Mouse (Mus musculus) heart, embryonic 13.5 days (tissue): ENCODE data around the gene Snx29. TPM values are rescaled to one million over a fixed set of nuclear protein-coding genes. Genes with fewer than 3 reads are reported as not detected.

Source experiments
- ATAC-seq: fragments of 200-750 bp; cut with Nextera tagmentation; 2 replicates; pipeline ENCODE4 v1.8.0; 2017; ENCODE audit warnings: moderate TSS enrichment; ENCODE audit not compliant: insufficient number of reproducible peaks, low FRiP score, low TSS enrichment; ENCODE audit errors: extremely low read depth
- H3K27ac ChIP-seq: fragments of 300-500 bp; sonication (generic); replicated peaks from 2 replicates; pipeline ENCODE4 v1.5.1; 2015; ENCODE audit warnings: moderate library complexity, mild to moderate bottlenecking, inconsistent platforms
- H3K27me3 ChIP-seq: fragments of 300-500 bp; sonication (generic); replicated peaks from 2 replicates; pipeline ENCODE4 v1.6.1; 2015; ENCODE audit warnings: mild to moderate bottlenecking, inconsistent platforms
- H3K36me3 ChIP-seq: fragments of 300-500 bp; sonication (generic); 2 replicates; pipeline ENCODE4 v1.6.1; 2015; ENCODE audit warnings: mild to moderate bottlenecking, inconsistent platforms
- H3K4me1 ChIP-seq: fragments of 300-500 bp; sonication (generic); 2 replicates; pipeline ENCODE4 v1.6.1; 2015; ENCODE audit warnings: inconsistent platforms
- H3K4me2 ChIP-seq: fragments of 300-500 bp; sonication (generic); 2 replicates; pipeline ENCODE4 v1.6.1; 2015; ENCODE audit warnings: inconsistent platforms, mild to moderate bottlenecking, moderate library complexity
- H3K4me3 ChIP-seq: fragments of 300-500 bp; sonication (generic); 2 replicates; pipeline ENCODE4 v1.5.1; 2015; ENCODE audit warnings: moderate library complexity, mild to moderate bottlenecking, inconsistent platforms
- H3K9ac ChIP-seq: fragments of 300-500 bp; sonication (generic); 2 replicates; pipeline ENCODE4 v1.6.1; 2015; ENCODE audit warnings: inconsistent platforms, mild to moderate bottlenecking, moderate library complexity
- H3K9me3 ChIP-seq: fragments of 300-500 bp; sonication (generic); 2 replicates; pipeline ENCODE4 v1.6.1; 2016; ENCODE audit warnings: inconsistent platforms
- WGBS: fragments of 180-500 bp; shearing (Covaris S2); methylation state at CpG from one replicate; pipeline ENCODE4 v1.1.7; 2015; ENCODE audit warnings: mixed read lengths; 5-methylcytosine and 5-hydroxymethylcytosine counted together
- polyA plus RNA-seq: library from polyadenylated mRNA; unstranded; fragments of >200 nt; fragmentation: Nextera tagmentation; extraction: Ambion mirVana; gene quantifications from 2 replicates; pipeline ENCODE4 v1.2.1, GENCODE M21; 2015

Gene Snx29
- polyA plus RNA-seq, 1 experiment from 2014 or later = 6.0 TPM

GRCm38 (mm10) chr16:11454871-11455270 is 132.2 kb downstream of the Snx29 start:
- 85% methylated on average over 4 of the region's 4 CpGs for WGBS
- H3K4me3 ChIP-seq = no peak overlapping the region
- H3K27me3 ChIP-seq = no peaks in the 10 kb centered on the region

DNA sequence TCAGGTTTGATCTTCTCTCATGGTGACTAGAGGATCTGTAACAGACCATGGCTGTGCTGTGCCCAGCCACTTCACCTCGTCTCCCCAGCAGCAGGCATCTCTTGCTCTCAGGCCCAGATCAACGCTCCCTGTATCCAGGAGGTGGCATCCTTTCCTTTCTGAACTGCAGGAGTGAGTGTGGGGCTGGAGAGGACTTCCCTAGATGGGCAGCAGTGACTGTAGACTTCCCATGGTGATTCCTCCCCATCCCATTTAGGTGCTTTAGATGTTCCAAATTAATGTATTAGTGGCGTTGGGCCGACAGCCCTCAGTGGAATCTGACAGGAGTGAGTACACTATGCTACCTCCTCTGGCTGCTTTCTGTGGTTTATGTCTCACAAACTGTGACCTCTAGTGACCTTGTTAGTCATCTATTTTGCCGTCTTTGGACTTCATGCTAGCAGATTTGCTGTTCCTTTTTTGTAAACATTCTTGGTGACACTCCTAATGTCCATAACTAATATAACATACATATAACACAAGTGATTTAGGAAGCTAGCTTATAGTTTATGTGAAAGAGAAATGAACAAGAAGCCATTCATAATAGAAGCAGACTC is 132.9 kb downstream of the Snx29 start:
- H3K4me2 ChIP-seq = no peak overlapping the region
- WGBS = 64% methylated on average over 5 of the region's 5 CpGs
- H3K27ac ChIP-seq = no peak overlapping the region
- no peak overlapping the region for H3K4me3 ChIP-seq
- H3K36me3 ChIP-seq = peaks cover 40% of the 10 kb centered on the region
- peaks cover 7% of the 10 kb centered on the region for H3K4me1 ChIP-seq
- H3K9me3 ChIP-seq = peaks cover 7% of the 10 kb centered on the region; the same call in 1 of the 2 replicates
- no peak overlapping the region for H3K9ac ChIP-seq
- ATAC-seq = no peak
- no peaks in the 10 kb centered on the region for H3K27me3 ChIP-seq

More at GRCm38 (mm10) chr16:11454871-11455270, 132.2 kb downstream of the Snx29 start:
- H3K9ac ChIP-seq = no peak overlapping the region
- H3K4me1 ChIP-seq = no peaks in the 10 kb centered on the region
- H3K36me3 ChIP-seq = peaks cover 40% of the 10 kb centered on the region
- H3K4me2 ChIP-seq = no peak overlapping the region
- ATAC-seq = no peak
- H3K9me3 ChIP-seq = peaks cover 7% of the 10 kb centered on the region; the same call in 1 of the 2 replicates
- H3K27ac ChIP-seq = no peak overlapping the region

GRCm38 (mm10) chr16:11456141-11456645 is 133.5 kb downstream of the Snx29 start:
- Histone ChIP-seq H3K36me3 (peaks cover 40% of the 10 kb centered on the region), H3K4me2 (no peak overlapping the region), H3K9ac (no peak overlapping the region), H3K4me1 (peaks cover 13% of the 10 kb centered on the region), H3K9me3 (peaks cover 7% of the 10 kb centered on the region; the same call in 1 of the 2 replicates), H3K27ac (no peak overlapping the region), H3K4me3 (no peak overlapping the region), H3K27me3 (no peaks in the 10 kb centered on the region)
- ATAC-seq = no peak
- 78% methylated on average over 5 of the region's 5 CpGs for WGBS

GRCm38 (mm10) chr16:11457136-11457535 is 134.4 kb downstream of the Snx29 start:
- Histone ChIP-seq H3K36me3 (peaks cover 33% of the 10 kb centered on the region), H3K4me2 (no peak overlapping the region), H3K4me3 (no peak overlapping the region), H3K27me3 (no peaks in the 10 kb centered on the region), H3K9ac (no peak overlapping the region), H3K4me1 (peaks cover 22% of the 10 kb centered on the region), H3K27ac (no peak overlapping the region), H3K9me3 (peaks cover 7% of the 10 kb centered on the region; the same call in 1 of the 2 replicates)
- no peak for ATAC-seq
- WGBS = 88% methylated on average over 5 of the region's 5 CpGs

GRCm38 (mm10) chr16:11457609-11458350 is 135.1 kb downstream of the Snx29 start:
- Histone ChIP-seq H3K4me2 (no peak overlapping the region), H3K27ac (no peak overlapping the region), H3K4me3 (no peak overlapping the region), H3K9ac (no peak overlapping the region), H3K27me3 (no peaks in the 10 kb centered on the region), H3K36me3 (peaks cover 27% of the 10 kb centered on the region), H3K4me1 (peaks cover 28% of the 10 kb centered on the region), H3K9me3 (peaks cover 7% of the 10 kb centered on the region; the same call in 1 of the 2 replicates)
- WGBS = 59% methylated on average over 2 of the region's 2 CpGs
- no peak for ATAC-seq

GRCm38 (mm10) chr16:11460210-11460609 is 137.5 kb downstream of the Snx29 start:
- Histone ChIP-seq H3K9ac (no peak overlapping the region), H3K4me3 (no peak overlapping the region), H3K9me3 (no peaks in the 10 kb centered on the region), H3K4me2 (no peak overlapping the region), H3K27ac (peak overlapping the region; percentile 96), H3K27me3 (no peaks in the 10 kb centered on the region), H3K36me3 (peaks cover 7% of the 10 kb centered on the region), H3K4me1 (peaks cover 32% of the 10 kb centered on the region)
- no peak for ATAC-seq
- WGBS = 90% methylated on average over 1 of the region's 1 CpGs

- H3K9ac ChIP-seq = peak overlapping the region; percentile 73
- peak; percentile 55; the same call in 1 of the 2 replicates for ATAC-seq
- H3K4me2 ChIP-seq = peak overlapping the region; percentile 51
- peaks cover 32% of the 10 kb centered on the region for H3K4me1 ChIP-seq
- no peaks in the 10 kb centered on the region for H3K27me3 ChIP-seq
- H3K27ac ChIP-seq = peak overlapping the region; percentile 96
- H3K9me3 ChIP-seq = no peaks in the 10 kb centered on the region
- H3K36me3 ChIP-seq = peaks cover 5% of the 10 kb centered on the region
- 25% methylated on average over 7 of the region's 7 CpGs for WGBS
- no peak overlapping the region for H3K4me3 ChIP-seq
Observed at GRCm38 (mm10) chr16:11461612-11462011, 138.9 kb downstream of the Snx29 start.

DNA sequence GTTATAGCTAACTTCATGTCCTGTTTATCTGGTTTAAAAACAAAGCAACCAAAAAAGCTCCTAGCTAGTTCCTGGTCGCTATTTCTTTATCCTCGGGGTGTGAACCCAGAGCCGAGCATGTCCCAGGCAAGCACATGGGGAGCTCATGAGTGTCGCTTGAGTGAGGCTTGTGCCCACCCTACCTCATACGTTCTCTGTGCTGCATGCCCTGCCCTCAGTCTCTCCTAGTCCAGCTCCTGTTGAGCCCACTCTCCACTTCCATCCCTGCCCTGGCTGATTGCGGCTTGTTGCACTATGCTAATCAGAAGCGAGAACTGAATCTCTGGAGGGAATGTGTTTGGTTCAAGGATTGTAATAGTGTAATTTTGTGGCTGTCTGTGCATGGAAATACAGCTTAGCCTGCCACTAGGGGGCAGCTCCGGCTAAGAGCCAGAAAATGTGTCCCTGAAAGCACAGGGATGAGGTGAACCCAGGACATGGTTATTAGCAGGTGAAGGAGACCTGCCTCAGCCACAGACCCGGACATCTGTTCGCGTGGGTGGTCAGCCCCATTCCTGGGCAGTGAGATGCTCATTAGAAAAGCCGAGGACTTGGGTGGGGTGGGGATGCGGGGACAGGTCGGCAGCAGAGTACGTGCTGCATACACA is 145.9 kb downstream of the Snx29 start:
- Histone ChIP-seq H3K9me3 (no peaks in the 10 kb centered on the region), H3K4me2 (no peak overlapping the region), H3K27me3 (no peaks in the 10 kb centered on the region), H3K4me1 (peaks cover 16% of the 10 kb centered on the region), H3K27ac (no peak overlapping the region), H3K4me3 (no peak overlapping the region), H3K9ac (no peak overlapping the region), H3K36me3 (0 out of 2 replicates have a peak, but pooled peaks cover 2% of the 10 kb centered on the region)
- WGBS = 56% methylated on average over 15 of the region's 15 CpGs
- ATAC-seq = no peak

DNA sequence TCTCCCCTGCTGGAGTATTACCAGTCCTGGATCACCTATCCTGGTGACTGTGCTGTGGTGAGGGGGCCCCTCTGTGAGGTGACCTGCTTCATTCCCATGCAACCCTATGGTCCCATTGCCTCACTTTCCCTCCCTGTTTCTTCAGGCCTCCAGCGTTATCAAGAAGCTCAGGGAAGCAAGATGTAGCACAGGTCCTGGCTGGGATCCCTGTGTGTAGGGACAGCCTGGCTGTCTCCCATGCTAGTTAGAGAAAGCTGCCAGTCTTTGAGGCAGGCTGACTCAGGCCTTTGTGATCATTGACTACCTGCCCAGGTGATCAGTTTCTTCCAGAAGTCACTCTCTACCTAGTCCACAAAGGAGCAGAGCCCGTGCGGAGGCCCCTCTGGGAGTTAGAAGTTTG is 146.8 kb downstream of the Snx29 start:
- Histone ChIP-seq H3K36me3 (0 out of 2 replicates have a peak, but pooled peaks cover 2% of the 10 kb centered on the region), H3K4me3 (no peak overlapping the region), H3K9ac (no peak overlapping the region), H3K9me3 (no peaks in the 10 kb centered on the region), H3K27me3 (no peaks in the 10 kb centered on the region), H3K4me2 (no peak overlapping the region), H3K4me1 (peaks cover 25% of the 10 kb centered on the region), H3K27ac (no peak overlapping the region)
- 83% methylated on average over 3 of the region's 3 CpGs for WGBS
- ATAC-seq = no peak

- Histone ChIP-seq H3K4me2 (no peak overlapping the region), H3K9ac (no peak overlapping the region), H3K27me3 (no peaks in the 10 kb centered on the region), H3K4me3 (no peak overlapping the region), H3K9me3 (no peaks in the 10 kb centered on the region), H3K4me1 (peaks cover 42% of the 10 kb centered on the region), H3K36me3 (0 out of 2 replicates have a peak, but pooled peaks cover 2% of the 10 kb centered on the region), H3K27ac (no peak overlapping the region)
- 85% methylated on average over 2 of the region's 2 CpGs for WGBS
- ATAC-seq = no peak
Observed at GRCm38 (mm10) chr16:11471246-11471645, 148.5 kb downstream of the Snx29 start.

DNA sequence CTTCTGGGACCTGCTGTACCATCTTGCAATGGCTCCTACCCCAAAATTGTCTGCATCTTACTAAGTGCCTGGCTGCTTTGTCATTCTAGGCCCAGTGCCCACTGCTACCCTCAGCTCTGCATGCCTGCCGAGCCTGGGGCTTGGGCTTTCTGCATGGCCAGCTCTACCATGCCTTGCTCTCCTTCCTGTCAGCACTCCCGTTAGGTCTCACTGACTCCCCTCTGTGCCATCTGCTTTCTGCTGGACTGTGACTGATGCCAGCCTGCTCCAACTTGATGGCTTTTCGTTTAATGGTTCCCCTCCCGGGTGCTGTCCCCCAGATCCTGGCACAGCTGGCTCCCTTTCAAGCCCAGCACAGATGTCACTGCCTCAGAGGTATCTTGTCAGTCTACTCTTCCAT is 150.1 kb downstream of the Snx29 start:
- 69% methylated on average over 4 of the region's 4 CpGs for WGBS
- no peaks in the 10 kb centered on the region for H3K27me3 ChIP-seq
- ATAC-seq = no peak
- no peaks in the 10 kb centered on the region for H3K9me3 ChIP-seq
- H3K4me1 ChIP-seq = peaks cover 45% of the 10 kb centered on the region
- no peaks in the 10 kb centered on the region for H3K36me3 ChIP-seq
- H3K4me3 ChIP-seq = no peak overlapping the region
- H3K27ac ChIP-seq = no peak overlapping the region
- no peak overlapping the region for H3K9ac ChIP-seq
- no peak overlapping the region for H3K4me2 ChIP-seq
